Comparison of ENCODE assay signal across 8 mouse cellular contexts in the genomic region with DNA sequence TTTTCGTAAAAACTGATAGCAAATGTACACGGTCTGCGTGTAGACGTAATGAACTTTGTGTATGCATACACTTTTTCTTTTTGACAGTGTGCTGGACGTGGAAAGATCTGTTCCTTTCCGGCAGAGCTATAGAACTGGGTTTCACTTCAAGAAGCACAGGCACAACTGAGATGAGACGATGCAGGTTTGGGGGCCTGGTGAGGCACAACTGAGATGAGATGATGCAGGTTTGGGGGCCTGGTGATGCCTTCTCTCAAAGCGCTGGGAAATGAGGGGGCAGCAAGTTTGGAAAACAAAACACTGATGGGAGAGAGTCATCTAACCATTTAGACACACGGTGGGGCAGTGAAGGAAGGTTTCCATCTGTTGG. TPM values are rescaled to one million over a fixed set of nuclear protein-coding genes. Genes with fewer than 3 reads are reported as not detected.
DNase-seq lines count a peak whose midpoint lies in the region; ATAC-seq and TF ChIP-seq lines count a peak whose summit lies in the region.

No protein-coding gene starts in this region.

- peak overlapping the region; percentile 89 for H3K4me3 ChIP-seq in lung, adult 2 months (replicated peaks; ENCODE audit: extremely low read depth, low read depth, low read length)
- peak overlapping the region; percentile 95 for H3K4me3 ChIP-seq in embryonic facial prominence, embryonic 15.5 days (replicated peaks)
- peak overlapping the region; percentile 98 for H3K4me3 ChIP-seq in limb, embryonic 11.5 days (ENCODE audit: low read depth, low read length)
- H3K4me3 ChIP-seq in neural tube, embryonic 14.5 days (ENCODE audit: low read depth, low read length), result peak overlapping the region; percentile 98

- peak; percentile 37; the same call in 1 of the 2 replicates for ATAC-seq in embryonic facial prominence, embryonic 15.5 days (ENCODE audit: insufficient number of reproducible peaks, low FRiP score, low TSS enrichment, low read depth)
- peak; percentile 36; the same call in 1 of the 2 replicates for ATAC-seq in limb, embryonic 11.5 days (ENCODE audit: insufficient number of reproducible peaks, low FRiP score, low TSS enrichment, low read depth)
- no peak; the same call in none of the 2 replicates for ATAC-seq in neural tube, embryonic 14.5 days (ENCODE audit: low read depth)

- peak overlapping the region; percentile 78 for H3K4me2 ChIP-seq in embryonic facial prominence, embryonic 15.5 days (replicated peaks)
- peak overlapping the region; percentile 80 for H3K4me2 ChIP-seq in limb, embryonic 11.5 days (ENCODE audit: low read depth, severe bottlenecking)
- peak overlapping the region; percentile 84 for H3K4me2 ChIP-seq in neural tube, embryonic 14.5 days (ENCODE audit: low read depth, low read length)

- WGBS in lung, adult 2 months, result 44% methylated on average over 9 of the region's 9 CpGs
- WGBS in embryonic facial prominence, embryonic 15.5 days, result 52% methylated on average over 9 of the region's 9 CpGs
- WGBS in limb, embryonic 11.5 days, result 60% methylated on average over 9 of the region's 9 CpGs
- 60% methylated on average over 9 of the region's 9 CpGs for WGBS in neural tube, embryonic 14.5 days

- no peak for DNase-seq in lung, adult 2 months
- no peak for DNase-seq in lung, postnatal 25 days (ENCODE audit: low spot score)
- DNase-seq in limb, embryonic 11.5 days (ENCODE audit: low spot score), result no peak
- DNase-seq in right cerebral cortex, postnatal 10 days (ENCODE audit: low spot score in 2 of 2), result no peak
- no peak for DNase-seq in testis, postnatal 14 days (ENCODE audit: low spot score)
- DNase-seq in right cerebral cortex, postnatal 14 days, result no peak

- no peak for TF ChIP-seq POLR2A in lung, adult 2 months (IDR thresholded peaks at IDR 0.05; ENCODE audit: borderline replicate concordance, extremely low read depth, low read depth, low read length)

- no peaks in the 10 kb centered on the region for H3K36me3 ChIP-seq in embryonic facial prominence, embryonic 15.5 days
- H3K36me3 ChIP-seq in limb, embryonic 11.5 days (ENCODE audit: control insufficient read depth, insufficient read depth, low read length), result peaks cover 2% of the 10 kb centered on the region; the same call in 1 of the 2 replicates
- H3K36me3 ChIP-seq in neural tube, embryonic 14.5 days (ENCODE audit: control insufficient read depth, insufficient read depth, low read length), result no peaks in the 10 kb centered on the region

- peak overlapping the region; percentile 81 for H3K27ac ChIP-seq in embryonic facial prominence, embryonic 15.5 days (replicated peaks)
- no peak overlapping the region for H3K27ac ChIP-seq in limb, embryonic 11.5 days (replicated peaks; ENCODE audit: low read depth, low read length)
- H3K27ac ChIP-seq in neural tube, embryonic 14.5 days (ENCODE audit: low read depth, low read length), result peak overlapping the region; percentile 75; the same call in 1 of the 2 replicates

- H3K9me3 ChIP-seq in embryonic facial prominence, embryonic 15.5 days (replicated peaks), result no peaks in the 10 kb centered on the region
- H3K9me3 ChIP-seq in limb, embryonic 11.5 days (ENCODE audit: control insufficient read depth, low read length), result peaks cover 2% of the 10 kb centered on the region; the same call in 1 of the 2 replicates
- H3K9me3 ChIP-seq in neural tube, embryonic 14.5 days (ENCODE audit: control insufficient read depth, low read length), result no peaks in the 10 kb centered on the region

- TF ChIP-seq CTCF in lung, adult 2 months (IDR thresholded peaks at IDR 0.05; ENCODE audit: insufficient read depth, low read length), result no peak

- H3K4me1 ChIP-seq in lung, adult 2 months (ENCODE audit: control insufficient read depth, insufficient read depth, low read length), result peaks cover 3% of the 10 kb centered on the region; the same call in 1 of the 2 replicates
- H3K4me1 ChIP-seq in embryonic facial prominence, embryonic 15.5 days, result peaks cover 12% of the 10 kb centered on the region
- H3K4me1 ChIP-seq in limb, embryonic 11.5 days (ENCODE audit: control insufficient read depth, insufficient read depth, low read length), result 0 out of 2 replicates have a peak, but pooled peaks cover 6% of the 10 kb centered on the region
- peaks cover 16% of the 10 kb centered on the region for H3K4me1 ChIP-seq in neural tube, embryonic 14.5 days (ENCODE audit: control insufficient read depth, insufficient read depth, low read length)

- H3K9ac ChIP-seq in embryonic facial prominence, embryonic 15.5 days, result peak overlapping the region; percentile 73; the same call in 1 of the 2 replicates
- H3K9ac ChIP-seq in limb, embryonic 11.5 days (ENCODE audit: low read length), result peak overlapping the region; percentile 92
- H3K9ac ChIP-seq in neural tube, embryonic 14.5 days (replicated peaks; ENCODE audit: low read depth, low read length), result peak overlapping the region; percentile 87

- H3K27me3 ChIP-seq in embryonic facial prominence, embryonic 15.5 days, result no peaks in the 10 kb centered on the region
- H3K27me3 ChIP-seq in limb, embryonic 11.5 days (ENCODE audit: control insufficient read depth, insufficient read depth, low read length), result no peaks in the 10 kb centered on the region
- H3K27me3 ChIP-seq in neural tube, embryonic 14.5 days (ENCODE audit: control insufficient read depth, insufficient read depth, low read length), result no peaks in the 10 kb centered on the region; the same call in 1 of the 2 replicates

RNA-seq across cellular contexts. Expression of gene Acbd6, which starts 0.3 kb away (rescaled TPM):
- polyA plus RNA-seq in lung, adult 2 months (2012; rRNA removed), result 73.4 and 164 TPM in 2 replicates
- polyA plus RNA-seq in embryonic facial prominence, embryonic 15.5 days (2015; fragmentation: Nextera tagmentation; extraction: Ambion mirVana), result 77.4 and 79.6 TPM in 2 replicates
- 92.8 and 97.8 TPM in 2 replicates for polyA plus RNA-seq in limb, embryonic 11.5 days (2014; fragmentation: Nextera tagmentation; extraction: Ambion mirVana)
- 103 and 108 TPM in 2 replicates for polyA plus RNA-seq in neural tube, embryonic 14.5 days (2014; fragmentation: Nextera tagmentation; extraction: Ambion mirVana)
